Mouse (Mus musculus) megakaryocyte, adult 5-6 weeks (primary cell): ENCODE data around the gene Gm49510. TPM values are rescaled to one million over a fixed set of nuclear protein-coding genes. Genes with fewer than 3 reads are reported as not detected.

Experiments used
- ATAC-seq: 2 replicates; pipeline ENCODE4 v1.8.0; 2016; ENCODE audit warnings: mild to moderate bottlenecking, inconsistent platforms; ENCODE audit not compliant: poor library complexity, severe bottlenecking
- total RNA-seq, 2 experiments: library from RNA; stranded (forward) in 1 of 2; stranded (reverse) in 1 of 2; fragments of 153-499, 151-499 nt in 1 of 2; fragments of 221-1000, 200-1000 nt in 1 of 2; gene quantifications; 2 replicates each; pipeline versions ENCODE4 v1.2.3 to v1.2.4; 2015 to 2017

Gene Gm49510
- total RNA-seq, 2 experiments from 2014 or later: 1.1 TPM; not detected in 1

GRCm38 (mm10) chr15:78877810-78878390, 21.6 kb upstream of the Gm49510 start:
- ATAC-seq: no peak

- ATAC-seq: peak; percentile 61
Measured at GRCm38 (mm10) chr15:78878792-78879516, 20.5 kb upstream of the Gm49510 start.

GRCm38 (mm10) chr15:78880432-78880831, 19.0 kb upstream of the Gm49510 start:
- ATAC-seq: no peak

- no peak for ATAC-seq
Measured at GRCm38 (mm10) chr15:78881828-78882227, 17.6 kb upstream of the Gm49510 start.

- no peak for ATAC-seq
Measured at GRCm38 (mm10) chr15:78889401-78889853, 10.0 kb upstream of the Gm49510 start.

- ATAC-seq: no peak
Measured at GRCm38 (mm10) chr15:78892440-78892839, 7.0 kb upstream of the Gm49510 start.

- ATAC-seq: peak; percentile 14; the same call in 1 of the 2 replicates
Measured at GRCm38 (mm10) chr15:78894726-78895125, 4.7 kb upstream of the Gm49510 start.

GRCm38 (mm10) chr15:78895741-78896140, 3.7 kb upstream of the Gm49510 start:
- peak; percentile 8; the same call in 1 of the 2 replicates for ATAC-seq

- ATAC-seq: peak; percentile 49
Measured at GRCm38 (mm10) chr15:78896149-78896548, 3.3 kb upstream of the Gm49510 start.

GRCm38 (mm10) chr15:78897488-78897887, 2.0 kb upstream of the Gm49510 start:
- ATAC-seq: no peak

- ATAC-seq: no peak
Measured at GRCm38 (mm10) chr15:78898507-78899001, 913 bp upstream of the Gm49510 start.

GRCm38 (mm10) chr15:78899740-78900584, 495 bp downstream of the Gm49510 start, which contains the start of gene Sh3bp1:
TSS of gene Sh3bp1 (plus strand) at chr15:78899768.
- peak; percentile 36 for ATAC-seq

- peak; percentile 34 for ATAC-seq
Measured at GRCm38 (mm10) chr15:78900585-78901421, 1.3 kb downstream of the Gm49510 start.

GRCm38 (mm10) chr15:78901422-78901789, 1.9 kb downstream of the Gm49510 start:
- no peak for ATAC-seq

GRCm38 (mm10) chr15:78903243-78903642, 3.8 kb downstream of the Gm49510 start:
- peak; percentile 45 for ATAC-seq

GRCm38 (mm10) chr15:78908399-78908798, 8.9 kb downstream of the Gm49510 start:
- ATAC-seq: no peak

- ATAC-seq: no peak
Measured at GRCm38 (mm10) chr15:78908982-78909381, 9.5 kb downstream of the Gm49510 start.

GRCm38 (mm10) chr15:78912040-78912439, 12.6 kb downstream of the Gm49510 start:
- no peak for ATAC-seq

GRCm38 (mm10) chr15:78913632-78914090, 14.2 kb downstream of the Gm49510 start, which contains the start of gene Pdxp:
TSS of gene Pdxp (plus strand) at chr15:78913919.
- peak; percentile 89 for ATAC-seq
